Mouse (Mus musculus): ENCODE measurements around the gene Gm42669.

GRCm38 (mm10) chr5:107556969-107557368, 49.5 kb downstream of the Gm42669 start:
- TF ChIP-seq POLR2A (IDR thresholded peaks at IDR 0.05; ENCODE audit: extremely low read depth, insufficient read depth, low read length) (no peak), CTCF (IDR thresholded peaks at IDR 0.05; ENCODE audit: low read depth, low read length) (no peak)
